Mouse (Mus musculus) right cerebral cortex, adult 2 months (tissue): ENCODE measurements around the gene Socs2.
A peak's percentile ranks its signal among the peaks of the same experiment; 100 is the strongest.

Experiments used
- DNase-seq, 2 experiments: peaks; one replicate each; pipeline ENCODE4 v3.0.0; 2021 to 2022; ENCODE audit warnings: low spot score in 2 of 2

Gene Socs2

DNA sequence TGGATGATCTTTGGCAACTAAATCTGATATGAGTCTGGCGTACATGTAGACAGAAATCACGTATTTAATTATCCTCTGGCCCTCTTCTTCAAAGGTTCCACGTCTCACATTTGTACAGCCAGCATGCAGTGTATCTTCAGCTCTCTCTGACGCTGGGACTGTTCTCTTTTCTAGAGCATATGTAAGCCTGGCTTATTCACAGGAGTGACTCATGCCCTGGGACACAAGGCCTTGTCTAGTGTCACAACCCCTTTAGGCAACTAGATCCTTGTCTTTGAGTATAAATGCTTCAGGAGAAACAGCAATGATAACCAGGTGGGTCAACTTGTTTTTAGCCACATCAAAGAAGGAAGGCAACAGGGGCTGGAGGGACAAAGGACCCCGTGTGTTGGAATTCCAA is 5.7 kb upstream of the Socs2 start:
- DNase-seq = no peak

DNA sequence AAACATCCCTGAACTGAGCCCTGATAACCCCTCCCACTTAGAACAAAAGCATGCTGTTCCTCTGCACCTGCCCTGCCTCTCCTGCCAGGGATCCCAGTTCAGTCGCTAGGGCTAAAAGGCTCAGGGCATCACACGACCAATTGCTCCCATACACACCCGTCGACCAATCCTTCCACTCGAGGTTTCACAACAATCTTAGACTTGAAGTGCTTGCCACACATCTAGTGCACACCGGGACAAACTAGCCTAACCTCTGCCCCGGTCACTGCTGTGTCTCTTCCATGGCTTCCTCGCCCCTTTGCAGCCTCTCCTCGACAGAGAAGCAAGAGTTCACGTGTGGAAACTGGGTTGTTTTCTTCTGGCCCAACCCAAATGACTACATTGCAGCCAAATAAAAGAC is 3.3 kb upstream of the Socs2 start:
- no peak for DNase-seq

DNA sequence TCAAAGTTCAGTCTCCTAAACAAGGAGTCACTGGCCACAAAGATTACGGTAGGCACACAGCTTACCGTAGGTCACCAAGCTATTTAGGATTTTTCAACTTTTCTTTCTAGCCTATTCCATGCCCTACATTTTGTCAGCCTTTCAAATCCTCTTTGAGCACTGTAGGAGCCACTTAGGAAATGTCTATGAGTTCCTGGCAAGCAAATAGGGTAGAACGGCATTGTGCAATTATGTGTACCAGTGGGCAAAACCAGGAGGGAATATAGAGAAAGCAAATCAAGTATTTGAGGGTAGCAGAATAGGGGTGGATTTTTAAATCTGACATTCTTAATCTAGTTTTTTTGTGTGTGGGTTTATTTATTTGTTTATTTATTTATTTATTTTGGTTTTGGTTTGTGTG is 2.7 kb upstream of the Socs2 start:
- no peak for DNase-seq

DNA sequence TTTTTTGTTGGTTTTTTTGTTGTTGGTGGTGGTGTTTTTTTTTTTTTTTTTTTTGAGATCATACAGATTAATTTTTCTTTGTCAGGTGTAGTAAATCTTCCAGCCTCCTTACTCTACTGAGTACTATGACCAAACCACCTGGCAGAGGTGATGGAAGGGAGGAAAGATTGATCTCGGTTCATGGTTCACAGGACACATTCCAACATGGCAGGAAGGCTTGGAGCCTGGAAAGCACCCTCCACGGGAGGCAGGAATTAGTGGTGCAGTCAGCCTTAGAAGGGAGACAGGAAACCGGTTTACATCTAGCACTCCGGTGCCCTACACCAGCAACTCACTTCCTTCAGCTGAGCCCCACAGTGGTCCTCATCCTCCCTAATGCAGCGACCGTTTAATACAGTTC is 1.7 kb upstream of the Socs2 start:
- no peak for DNase-seq

DNA sequence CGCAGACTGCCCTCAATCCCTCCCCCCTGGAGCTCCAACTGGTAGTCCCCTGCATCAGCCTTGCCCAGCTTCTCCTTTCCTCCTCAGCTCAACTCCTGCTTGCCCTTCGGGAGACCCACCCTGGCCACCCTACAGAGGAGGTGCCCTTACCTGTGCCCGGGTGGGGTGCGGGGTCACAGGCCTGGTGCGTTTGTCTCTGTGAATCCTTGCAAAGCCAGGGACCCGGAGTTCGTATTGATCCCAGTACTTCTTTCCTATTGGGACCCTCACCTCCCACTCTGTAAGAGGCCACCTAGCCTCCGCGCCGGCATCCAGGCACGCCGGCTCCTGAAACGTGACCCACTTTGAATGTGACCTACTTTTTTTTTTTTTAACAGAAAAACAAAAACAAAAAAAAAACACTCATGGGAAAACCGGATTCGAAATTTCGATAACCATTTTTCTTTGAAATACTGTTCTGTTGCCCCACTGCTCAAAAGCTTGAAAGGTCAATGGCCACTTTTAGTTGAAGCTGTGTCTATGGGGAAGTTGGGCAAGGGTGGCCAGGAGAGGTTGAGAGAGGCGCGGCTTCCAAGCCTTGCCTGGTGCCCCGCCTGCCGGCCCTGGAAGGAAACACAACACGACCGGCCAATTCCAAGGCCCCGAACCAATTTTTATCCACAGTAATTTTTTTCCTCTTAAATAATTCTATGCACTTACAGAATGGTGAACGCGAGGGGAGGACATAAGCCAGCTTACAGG is 686 bp upstream of the Socs2 start:
- peak; percentile 60 to 74 for DNase-seq

DNA sequence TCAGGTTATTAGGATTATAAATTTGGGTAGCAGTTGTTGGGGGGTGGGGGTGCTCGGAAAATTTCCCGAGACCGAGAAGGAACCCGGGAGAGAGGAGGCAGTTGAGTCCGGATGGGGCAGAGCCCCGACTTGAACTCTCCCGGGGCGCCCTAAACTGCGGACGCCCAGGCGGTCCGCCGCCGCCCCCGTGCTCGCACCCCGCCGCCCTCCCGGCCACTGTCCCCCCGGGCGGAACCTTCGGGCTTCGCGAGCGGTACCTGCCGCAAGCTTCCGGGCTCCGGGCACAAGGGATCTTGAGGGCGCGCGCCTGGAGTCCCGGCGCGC is 657 bp downstream of the Socs2 start:
- no peak for DNase-seq

DNA sequence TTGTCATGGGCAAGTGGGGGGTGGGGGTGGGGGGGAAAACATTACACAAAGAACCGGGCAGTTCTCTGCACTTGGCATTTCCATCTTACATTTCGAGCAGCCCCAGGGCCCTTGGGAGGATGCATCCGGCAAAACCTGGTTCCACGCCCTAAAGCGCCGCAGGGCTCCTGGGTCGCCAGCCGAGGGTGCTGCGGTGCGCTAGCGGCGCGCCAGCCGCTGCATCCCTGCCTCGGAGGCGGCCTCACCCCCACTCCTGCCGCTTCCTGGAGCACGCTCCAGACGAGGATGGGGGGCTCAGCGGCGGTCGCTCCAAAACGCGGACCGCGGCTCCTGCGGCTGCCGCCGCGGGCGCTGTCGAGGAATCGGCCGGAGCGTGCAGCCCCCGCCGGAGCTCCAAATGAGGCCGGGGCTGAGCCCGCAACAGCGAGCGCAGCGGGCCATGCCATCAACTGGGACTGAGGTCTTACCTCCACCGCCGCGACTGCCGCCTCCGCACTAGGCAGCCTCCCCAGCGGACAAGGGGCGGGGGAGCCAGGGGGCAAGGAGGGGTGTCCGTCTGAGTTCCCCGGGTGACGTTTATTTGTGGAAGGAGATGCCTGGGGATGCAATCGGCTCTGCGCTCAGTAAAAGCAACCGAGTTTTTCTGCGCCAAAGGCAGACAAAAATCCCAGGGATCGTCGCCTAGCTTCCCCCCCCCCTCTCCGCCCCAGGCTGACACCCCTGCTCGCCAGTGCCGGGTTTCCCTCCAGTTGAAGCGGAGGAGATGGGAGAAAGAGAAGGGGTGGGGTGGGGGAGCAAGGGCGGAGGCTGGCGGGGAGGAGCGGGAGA is 1.2 kb downstream of the Socs2 start:
- DNase-seq = peak; percentile 44 to 58

DNA sequence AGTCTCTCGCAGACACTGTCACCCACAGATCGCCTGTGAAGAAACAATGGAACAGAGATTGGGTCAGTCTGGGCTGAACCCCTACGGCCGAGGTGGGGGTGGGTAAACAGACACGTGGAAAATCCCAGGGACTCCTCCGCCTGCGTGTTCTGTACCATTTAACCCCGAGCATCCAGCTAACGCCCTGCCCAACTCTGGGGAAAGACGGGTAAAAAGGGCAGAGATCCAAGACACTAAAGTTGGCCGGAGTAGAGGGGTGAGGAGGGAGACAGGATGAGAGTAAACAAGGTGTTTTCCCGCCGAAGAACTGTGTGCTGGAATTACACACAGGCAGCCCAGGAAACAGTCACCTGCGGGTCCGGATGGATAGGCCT is 1.8 kb downstream of the Socs2 start:
- DNase-seq = no peak

DNA sequence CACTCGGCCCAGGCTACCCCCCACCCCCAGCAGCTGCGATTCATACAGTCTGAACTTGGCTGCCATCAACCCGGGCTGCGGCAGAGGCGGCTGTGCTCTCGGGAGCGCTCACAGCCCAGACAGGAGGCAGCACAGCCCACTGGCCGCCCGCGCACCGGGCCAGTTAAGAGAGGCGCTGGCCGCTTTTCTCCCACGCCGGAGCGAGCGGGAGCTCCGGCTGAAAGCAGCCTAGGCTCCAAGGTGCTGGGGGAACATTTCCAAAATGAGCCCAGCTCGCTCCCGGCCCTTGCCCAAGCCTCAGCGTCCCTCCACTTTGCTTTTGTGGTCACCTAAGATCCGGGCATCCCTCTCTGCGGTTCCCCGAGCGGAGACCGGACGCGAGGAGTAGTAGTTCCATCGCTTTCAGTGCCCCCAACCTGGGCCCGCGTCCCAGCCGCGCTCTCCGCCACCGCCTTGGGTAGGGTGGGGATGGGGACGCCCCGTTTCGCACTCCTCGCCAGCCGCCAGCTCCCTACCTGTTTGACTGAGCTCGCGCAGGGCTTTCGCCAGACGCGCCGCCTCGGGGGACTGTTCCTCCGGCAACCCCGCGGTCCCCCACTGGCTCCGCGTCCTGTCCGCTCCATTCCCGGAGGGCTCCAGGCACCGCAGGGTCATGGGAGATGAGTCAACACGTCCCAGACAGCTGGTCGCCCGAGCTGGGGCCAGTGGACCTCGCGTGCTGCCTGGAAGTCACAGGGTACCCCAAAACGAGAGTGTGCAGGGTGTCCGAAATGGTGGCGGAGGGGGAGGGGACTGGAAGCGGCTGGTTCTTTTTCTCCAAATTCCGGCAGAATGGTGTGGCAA is 2.4 kb downstream of the Socs2 start:
- DNase-seq = peak; percentile 50 to 68

DNA sequence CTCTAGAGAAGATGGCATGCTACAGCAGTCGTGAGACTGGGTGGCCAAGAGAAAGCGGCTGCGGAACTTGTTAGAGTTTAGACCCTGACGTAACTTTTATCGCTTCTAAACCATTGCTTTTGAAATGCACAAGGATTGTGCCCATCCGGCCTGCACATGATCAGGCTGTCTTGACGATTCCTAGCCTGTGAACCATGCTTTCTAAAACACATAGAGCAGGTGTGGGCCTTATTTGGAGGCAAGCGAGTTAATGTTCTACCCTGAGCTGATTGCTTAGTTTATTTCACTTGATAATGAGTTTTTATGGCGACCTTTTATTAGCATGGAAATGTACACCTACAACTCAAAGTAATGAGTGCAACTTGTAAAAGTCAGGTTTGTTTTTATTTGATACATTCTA is 5.8 kb downstream of the Socs2 start:
- DNase-seq = no peak

DNA sequence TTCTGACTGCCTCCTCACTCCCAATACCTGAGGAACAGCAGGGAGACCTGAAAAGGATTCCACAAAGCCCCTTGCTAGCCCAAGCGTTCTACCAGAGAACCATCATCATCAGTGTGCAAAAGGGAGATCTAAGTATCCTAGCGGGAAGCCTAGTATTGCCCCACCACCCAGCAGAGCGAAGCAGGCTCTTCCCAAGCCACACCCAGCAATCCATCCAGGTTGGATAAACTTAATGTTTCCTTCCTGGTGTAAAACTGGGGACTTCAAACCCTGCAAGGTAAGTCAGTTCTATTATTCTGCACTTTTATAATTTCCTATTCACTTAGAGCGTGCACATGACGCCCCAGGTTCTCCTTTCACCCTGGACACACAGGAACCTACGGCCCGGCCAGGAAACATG is 6.3 kb downstream of the Socs2 start:
- no peak for DNase-seq

DNA sequence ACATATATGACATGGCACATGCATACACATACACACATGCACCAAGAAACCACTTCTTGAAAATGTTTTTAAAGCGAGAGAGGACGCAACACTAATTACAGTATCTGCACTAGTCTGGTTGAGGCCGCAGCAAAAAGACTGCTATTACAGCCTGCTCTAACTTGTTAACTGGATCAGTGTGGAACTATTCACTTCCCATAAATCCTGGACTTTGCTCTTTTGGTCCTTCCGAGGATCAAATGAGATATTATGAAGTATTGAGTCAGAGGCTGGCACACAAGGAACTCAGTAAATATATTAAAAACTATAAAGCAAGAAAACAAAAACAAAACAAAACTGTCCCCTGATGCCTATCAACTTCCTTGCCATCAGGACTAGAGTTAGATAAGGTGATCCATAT is 6.8 kb downstream of the Socs2 start:
- DNase-seq = no peak

DNA sequence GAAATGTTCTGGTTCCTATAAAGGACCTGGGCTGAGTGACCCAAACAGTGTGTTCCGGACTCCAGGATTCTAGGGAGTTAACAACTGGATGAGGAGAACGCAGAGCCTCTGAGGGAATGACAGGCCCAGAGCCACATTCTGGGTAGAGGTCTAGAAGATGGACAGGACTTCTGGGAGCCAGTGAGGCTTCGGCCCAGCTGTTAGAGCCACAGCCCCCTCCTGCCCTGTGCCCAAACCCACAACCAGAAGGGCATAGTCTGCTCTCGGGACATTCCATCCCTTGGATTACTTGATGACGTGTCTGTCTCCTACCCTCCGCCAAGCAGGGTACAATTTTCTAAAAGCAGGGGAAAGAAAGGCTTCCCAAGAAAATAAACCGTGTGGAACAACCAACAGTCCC is 7.8 kb downstream of the Socs2 start:
- no peak for DNase-seq

DNA sequence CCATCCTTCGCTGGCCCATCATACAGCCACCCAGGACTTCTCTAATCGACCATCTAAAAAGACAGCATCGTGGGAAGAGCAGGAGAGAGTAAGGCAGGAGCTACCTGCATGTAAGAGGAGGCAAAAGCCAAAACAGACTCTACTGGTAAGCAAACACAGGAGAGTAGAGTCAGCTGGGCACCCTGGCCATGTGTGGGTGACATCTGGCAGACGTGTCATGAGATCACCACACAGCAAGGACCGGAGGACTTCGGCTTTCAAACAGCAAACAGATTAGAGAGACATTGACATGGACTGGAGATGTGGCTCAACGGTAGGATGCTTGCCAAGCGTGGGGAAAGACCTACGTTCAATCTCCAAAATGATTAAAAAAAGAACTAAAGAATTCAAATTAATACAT is 8.5 kb downstream of the Socs2 start:
- no peak for DNase-seq

DNA sequence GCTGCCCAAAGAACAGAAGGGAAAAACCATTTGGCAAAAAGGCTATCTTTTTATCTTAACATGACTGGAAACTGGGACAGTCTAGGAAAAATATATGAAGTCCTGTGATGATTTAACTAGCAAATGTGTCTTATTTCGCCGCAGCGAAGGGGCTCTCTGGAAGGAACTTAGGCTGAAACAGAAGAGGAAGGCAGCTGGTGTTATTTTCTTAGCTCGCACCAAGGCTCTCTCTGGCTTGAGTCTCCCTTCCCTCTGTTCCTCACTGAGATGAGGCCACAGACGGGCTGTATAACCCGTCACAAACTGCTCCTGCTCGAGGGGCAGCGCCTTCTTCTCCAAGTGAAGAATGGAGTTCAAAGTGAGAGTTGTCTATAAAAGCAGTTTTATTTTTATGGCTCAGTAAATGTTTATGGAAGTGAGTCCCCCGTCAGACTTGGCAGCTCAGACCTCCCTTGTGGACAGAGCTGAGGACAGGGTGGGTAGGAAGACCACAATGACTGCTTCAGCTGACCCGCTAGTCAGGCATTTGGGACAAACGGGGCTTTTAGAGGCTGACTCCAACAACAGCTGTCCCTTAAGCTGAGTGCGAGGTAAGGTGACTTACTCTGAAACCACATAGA is 9.3 kb downstream of the Socs2 start:
- DNase-seq = no peak

DNA sequence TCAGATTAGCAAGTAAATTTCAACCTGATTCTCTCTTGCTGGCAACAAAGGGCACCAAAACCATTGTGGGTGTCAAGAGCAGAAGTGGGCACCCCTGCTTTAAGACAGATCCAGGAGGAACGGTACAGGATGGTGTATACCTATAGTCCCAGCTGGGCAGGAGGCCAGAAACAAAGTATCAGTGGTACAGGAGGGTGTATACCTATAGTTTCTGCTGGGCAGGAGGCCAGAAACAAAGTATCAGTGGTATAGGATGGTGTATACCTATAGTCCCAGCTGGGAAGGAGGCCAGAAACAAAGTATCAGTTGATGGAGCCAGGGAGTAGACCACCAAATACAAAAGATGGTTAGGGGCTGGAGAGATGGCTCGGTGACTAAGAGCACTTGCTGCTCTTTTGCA is 12.2 kb downstream of the Socs2 start:
- DNase-seq = no peak

DNA sequence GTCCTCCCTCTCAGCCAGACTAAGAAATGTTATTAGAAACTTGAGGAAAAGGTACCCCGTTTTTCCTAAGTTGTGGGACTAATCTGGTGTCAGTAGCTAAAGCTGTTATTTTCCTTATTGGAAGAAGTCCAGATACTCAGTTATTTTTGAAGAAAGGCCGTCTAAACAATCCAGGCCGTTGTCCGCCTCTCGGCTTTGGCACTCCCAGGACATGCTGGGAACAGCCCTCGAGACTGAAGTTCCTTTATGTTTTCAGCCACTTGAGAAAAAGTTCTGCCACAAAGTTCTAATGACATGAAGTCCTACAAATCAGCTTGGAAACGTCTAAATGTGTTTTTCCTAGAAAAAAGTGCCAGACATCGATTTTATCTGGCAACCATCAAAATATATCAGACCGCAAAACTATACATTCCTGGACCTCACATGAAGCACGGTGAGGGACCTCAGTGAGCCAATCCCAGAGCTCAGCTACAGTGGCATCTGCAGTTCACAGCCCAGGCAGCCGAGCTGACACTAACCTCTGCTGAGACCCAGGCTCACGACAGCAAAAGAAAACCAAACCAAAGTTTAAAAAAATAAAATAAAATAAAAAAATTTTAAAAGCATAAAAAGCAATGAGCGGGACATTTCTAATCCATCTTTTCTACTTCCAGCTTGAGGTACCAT is 17.2 kb downstream of the Socs2 start:
- no peak for DNase-seq

DNA sequence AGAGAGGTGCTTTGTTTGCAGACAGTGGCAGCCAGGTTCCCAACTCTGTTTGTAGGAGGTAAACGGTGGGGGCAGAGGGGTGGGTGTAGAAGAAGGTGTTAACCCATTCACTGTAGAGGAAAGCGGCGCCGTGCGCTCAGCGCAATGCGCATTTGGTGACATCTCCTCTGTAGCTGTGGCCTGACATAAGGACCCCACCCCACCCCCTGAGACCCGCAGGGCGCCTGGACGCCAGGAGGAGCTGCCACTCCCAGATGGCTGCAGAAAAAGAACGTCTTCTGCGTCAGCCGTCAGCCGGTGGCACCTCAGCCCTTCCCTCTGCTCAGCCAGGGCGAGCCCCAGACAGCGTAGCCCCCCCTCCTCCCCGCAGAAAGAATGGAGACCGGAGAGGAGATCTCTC is 18.5 kb downstream of the Socs2 start:
- no peak for DNase-seq

DNA sequence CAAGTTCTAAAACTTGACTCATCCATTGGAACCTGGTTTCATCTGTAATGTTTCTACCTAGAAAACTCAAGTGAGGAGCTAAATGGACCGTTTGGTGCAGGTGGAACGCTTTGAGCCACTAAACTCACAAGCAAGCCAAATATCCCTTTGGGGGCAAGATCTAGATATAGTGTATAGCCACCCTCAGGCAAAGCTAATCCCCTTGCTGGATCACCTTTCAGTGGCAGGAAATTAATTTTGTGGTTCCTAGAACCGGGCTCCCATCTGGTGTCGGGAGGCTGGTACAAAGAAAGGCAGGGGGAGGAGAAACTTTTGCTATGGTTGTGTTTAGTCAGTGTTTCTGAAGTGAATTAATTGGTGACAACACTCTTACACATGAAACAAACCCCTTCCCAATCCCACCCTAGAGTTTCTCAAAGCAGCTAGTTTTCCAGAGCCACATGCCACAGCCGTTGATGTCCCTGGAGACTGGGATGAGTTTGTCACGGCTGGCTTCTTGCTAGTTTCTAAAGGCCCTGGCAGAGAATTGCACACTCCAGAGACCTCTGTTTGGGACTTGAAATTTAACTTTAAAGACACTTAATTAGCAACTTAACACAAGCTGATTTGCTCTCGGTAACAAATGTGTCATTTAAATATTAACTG is 19.7 kb downstream of the Socs2 start:
- DNase-seq = no peak

DNA sequence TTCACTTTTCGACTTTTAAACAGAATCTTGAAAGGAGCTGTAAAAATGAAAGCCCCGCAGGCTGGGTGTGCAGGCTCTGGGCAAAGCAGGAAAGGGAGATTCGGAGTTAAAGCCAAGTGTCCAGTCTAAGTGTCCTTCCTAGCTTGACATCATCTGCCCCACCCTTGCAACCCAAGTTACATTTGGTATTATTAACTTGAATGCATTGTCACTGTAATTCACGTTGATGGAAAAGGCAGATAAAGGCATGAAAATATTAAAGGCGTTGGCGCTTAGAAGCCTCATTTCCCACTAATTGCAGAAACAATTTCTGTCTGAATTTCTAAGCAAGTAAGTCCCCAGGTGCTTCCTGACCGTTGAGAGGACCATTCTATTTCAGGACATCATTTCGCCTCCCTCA is 20.6 kb downstream of the Socs2 start:
- DNase-seq = no peak
